In the genomic region with DNA sequence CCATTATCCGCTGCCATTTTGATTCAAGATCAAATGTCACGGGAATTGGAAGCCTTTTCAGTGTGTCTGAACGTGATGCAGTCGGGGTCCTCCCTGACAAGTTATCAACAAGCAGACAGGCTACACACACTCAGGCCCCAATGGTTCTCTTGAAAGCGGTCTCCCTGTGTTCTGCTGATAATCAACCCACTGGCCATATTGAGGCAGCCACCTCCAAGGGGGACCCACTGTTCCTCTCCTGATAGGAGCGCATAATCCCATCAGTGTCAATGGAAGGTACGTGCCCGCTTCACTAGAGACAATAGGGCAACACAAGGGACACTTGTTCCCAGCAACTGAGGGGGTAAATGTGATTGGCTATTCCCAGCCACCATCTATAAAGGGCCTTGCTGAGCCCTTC, we compare ENCODE assay signal across 13 mouse cellular contexts.
DNase-seq lines count a peak whose midpoint lies in the region; ATAC-seq lines count a peak whose summit lies in the region.
"Had no signal": no experiment of that assay in that cellular context is flagged by ENCODE, and none has a peak within 500 bp of the region (broad histone marks: within the 10 kb centered on the region; RNA-seq: fewer than 3 reads in every experiment).

No protein-coding gene starts in this region.

- H3K27ac ChIP-seq in hindbrain, embryonic 14.5 days: no peak overlapping the region
- peak overlapping the region; percentile 74 for H3K27ac ChIP-seq in midbrain, embryonic 13.5 days
- H3K27ac ChIP-seq: heart, embryonic 13.5 days; lung, embryonic 15.5 days had no signal

- DNase-seq in c-Kit-negative CD71-positive TER-119-positive erythroid progenitor cells, embryonic 14.5 days (ENCODE audit: low read depth, low spot score): peak; percentile 39
- DNase-seq in embryo, embryonic 11 days: peak; percentile 70
- no peak for DNase-seq in hindbrain, embryonic 14.5 days (ENCODE audit: low spot score)
- DNase-seq in gastrocnemius, postnatal 25 days: no peak
- no peak for DNase-seq in ovary, postnatal 36 days (ENCODE audit: low spot score)
- DNase-seq in kidney, adult 9 months: no peak
- DNase-seq: cerebellum, adult 8-10 months; kidney, adult 11 months; thymus, postnatal 25 days had no signal

- H3K4me3 ChIP-seq in hindbrain, embryonic 14.5 days (replicated peaks; ENCODE audit: low read length): no peak overlapping the region
- no peak overlapping the region for H3K4me3 ChIP-seq in midbrain, embryonic 13.5 days (replicated peaks)
- H3K4me3 ChIP-seq: heart, embryonic 13.5 days; lung, embryonic 15.5 days; myocyte had no signal

- ATAC-seq in hindbrain, embryonic 14.5 days (ENCODE audit: low FRiP score): peak; percentile 44; the same call in 1 of the 2 replicates
- ATAC-seq in midbrain, embryonic 13.5 days: peak; percentile 86

- H3K9ac ChIP-seq in hindbrain, embryonic 14.5 days: no peak overlapping the region
- no peak overlapping the region for H3K9ac ChIP-seq in midbrain, embryonic 13.5 days (replicated peaks)
- H3K9ac ChIP-seq: heart, embryonic 13.5 days; lung, embryonic 15.5 days had no signal

- H3K36me3 ChIP-seq in hindbrain, embryonic 14.5 days (replicated peaks; ENCODE audit: control insufficient read depth, insufficient read depth): no peaks in the 10 kb centered on the region
- H3K36me3 ChIP-seq in midbrain, embryonic 13.5 days: no peaks in the 10 kb centered on the region
- H3K36me3 ChIP-seq: heart, embryonic 13.5 days; lung, embryonic 15.5 days had no signal

- no peaks in the 10 kb centered on the region for H3K27me3 ChIP-seq in hindbrain, embryonic 14.5 days (ENCODE audit: control insufficient read depth, insufficient read depth, low read length)
- H3K27me3 ChIP-seq in midbrain, embryonic 13.5 days: 0 out of 2 replicates have a peak, but pooled peaks cover 6% of the 10 kb centered on the region
- H3K27me3 ChIP-seq: heart, embryonic 13.5 days; lung, embryonic 15.5 days had no signal

- H3K4me1 ChIP-seq in hindbrain, embryonic 14.5 days (replicated peaks; ENCODE audit: control insufficient read depth, insufficient read depth, low read length): peaks cover 46% of the 10 kb centered on the region
- H3K4me1 ChIP-seq in midbrain, embryonic 13.5 days (replicated peaks): peaks cover 67% of the 10 kb centered on the region
- H3K4me1 ChIP-seq: lung, embryonic 15.5 days had no signal

- H3K4me2 ChIP-seq in hindbrain, embryonic 14.5 days (replicated peaks): no peak overlapping the region
- H3K4me2 ChIP-seq in midbrain, embryonic 13.5 days (replicated peaks): no peak overlapping the region
- H3K4me2 ChIP-seq: heart, embryonic 13.5 days; lung, embryonic 15.5 days had no signal

- WGBS in hindbrain, embryonic 14.5 days: 18% methylated on average over 8 of the region's 8 CpGs
- WGBS in midbrain, embryonic 13.5 days: 6% methylated on average over 8 of the region's 8 CpGs

- no peaks in the 10 kb centered on the region for H3K9me3 ChIP-seq in hindbrain, embryonic 14.5 days (ENCODE audit: control insufficient read depth, low read length)
- no peaks in the 10 kb centered on the region for H3K9me3 ChIP-seq in midbrain, embryonic 13.5 days
- H3K9me3 ChIP-seq: heart, embryonic 13.5 days; lung, embryonic 15.5 days had no signal

Comparison
In these comparisons a context has a peak if more than half of its experiments do, and no peak if none do; other contexts are left out.
1. DNase-seq: peak in c-Kit-negative CD71-positive TER-119-positive erythroid progenitor cells, embryonic 14.5 days (single experiment) and embryo, embryonic 11 days (single experiment); none in hindbrain, embryonic 14.5 days (single experiment), gastrocnemius, postnatal 25 days (single experiment), ovary, postnatal 36 days (single experiment) and kidney, adult 9 months (single experiment).